Mouse (Mus musculus) cerebellum, adult 2 months (tissue): ENCODE results near the gene Eif4ebp2.

Experiments
- CTCF ChIP-seq: fragments of 200-500 bp; IDR thresholded peaks from 2 replicates; pipeline ENCODE4 v1.5.1; 2011; ENCODE audit warnings: low read depth, mild to moderate bottlenecking, control low read depth, low read length, moderate library complexity, borderline replicate concordance; ENCODE audit not compliant: insufficient read depth
- POLR2A ChIP-seq: fragments of 200-500 bp; IDR thresholded peaks from 2 replicates; pipeline ENCODE4 v1.6.1; 2011; ENCODE audit warnings: low read length, control low read depth, borderline replicate concordance; ENCODE audit not compliant: insufficient read depth

- TF ChIP-seq POLR2A (no peak), CTCF (no peak)
Observed at GRCm38 (mm10) chr10:61428416-61428815, 24.0 kb downstream of the Eif4ebp2 start.
